Mouse (Mus musculus): ENCODE results near the gene Strn4. TPM values are rescaled to one million over a fixed set of nuclear protein-coding genes. Genes with fewer than 3 reads are reported as not detected.

Strn4 gene
- polyA plus RNA-seq, 1 experiment from 2014 or later, result 73.9 TPM

DNA sequence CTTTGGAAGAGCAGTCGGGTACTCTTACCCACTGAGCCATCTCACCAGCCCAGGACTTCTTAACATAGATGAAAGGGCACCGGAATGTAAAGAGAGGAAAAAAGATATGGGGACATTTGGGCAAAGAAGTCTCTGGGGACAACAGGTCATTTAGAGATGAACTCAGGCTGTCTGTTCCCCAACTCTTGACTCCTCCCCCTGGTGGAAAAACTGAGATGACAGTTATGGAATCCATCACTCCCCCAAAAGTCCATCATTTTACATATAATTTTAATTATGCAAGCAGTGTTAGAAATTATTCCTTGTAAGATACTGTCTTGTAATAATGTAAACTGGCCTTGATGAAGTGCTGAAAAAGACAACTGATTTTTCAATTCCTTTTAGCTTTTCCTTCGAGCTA is 62.0 kb downstream of the Strn4 start:
- Histone ChIP-seq H3K4me3 (no peak overlapping the region), H3K27ac (no peak overlapping the region), H3K4me2 (0 out of 2 replicates have a peak overlapping the region, but pooled peaks have one; percentile 82), H3K9ac (no peak overlapping the region), H3K27me3 (no peaks in the 10 kb centered on the region), H3K4me1 (replicated peaks) (peaks cover 54% of the 10 kb centered on the region), H3K9me3 (replicated peaks) (no peaks in the 10 kb centered on the region), H3K36me3 (peaks cover 4% of the 10 kb centered on the region; the same call in 1 of the 2 replicates)
- WGBS, result 69% methylated on average over 3 of the region's 3 CpGs
- ATAC-seq (replicated peaks; ENCODE audit: insufficient number of reproducible peaks, insufficient read depth, low FRiP score, low read depth), result no peak

DNA sequence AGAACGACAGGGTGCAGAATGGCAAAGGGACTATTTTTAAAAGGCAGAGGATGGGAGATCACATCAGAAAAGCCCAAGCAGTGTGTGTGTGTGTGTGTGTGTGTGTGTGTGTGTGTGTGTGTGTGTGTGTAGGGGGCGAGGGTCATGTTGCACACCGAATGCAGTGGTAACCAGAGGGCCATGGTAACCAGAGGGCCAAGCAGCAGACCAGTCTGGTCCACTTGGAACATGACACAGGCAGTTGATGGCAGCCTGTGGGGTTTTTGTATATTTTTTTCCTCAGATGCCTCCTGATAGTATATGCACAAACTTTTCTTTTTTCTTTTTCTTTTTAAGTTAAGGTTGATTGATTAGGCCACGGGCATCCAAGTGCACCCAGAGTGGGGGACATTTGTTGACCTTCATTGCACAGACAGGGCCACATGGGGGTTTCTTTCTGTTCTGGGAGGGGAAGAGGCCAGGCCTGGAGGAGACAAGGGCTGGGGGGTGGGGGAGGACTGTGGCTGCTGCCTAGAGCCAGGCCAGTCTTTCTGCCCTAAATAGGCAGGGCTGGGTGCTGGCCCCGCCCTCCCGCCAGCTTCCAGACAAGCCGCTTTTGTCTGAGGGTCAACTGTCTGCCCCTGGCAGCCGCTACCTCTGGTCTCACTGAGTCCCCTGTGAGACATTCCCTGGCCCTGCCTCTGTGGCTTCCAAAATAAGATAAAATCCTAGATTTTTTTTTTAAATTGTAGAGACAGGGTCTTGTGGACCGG is 64.3 kb downstream of the Strn4 start:
- no peaks in the 10 kb centered on the region for H3K9me3 ChIP-seq (replicated peaks)
- peaks cover 57% of the 10 kb centered on the region for H3K4me1 ChIP-seq (replicated peaks)
- no peak overlapping the region for H3K4me3 ChIP-seq
- H3K36me3 ChIP-seq, result peaks cover 18% of the 10 kb centered on the region
- peaks cover under 1% of the 10 kb centered on the region; the same call in 1 of the 2 replicates for H3K27me3 ChIP-seq
- 28% methylated on average over 9 of the region's 9 CpGs for WGBS
- ATAC-seq (replicated peaks; ENCODE audit: insufficient number of reproducible peaks, insufficient read depth, low FRiP score, low read depth), result peak; percentile 70
- H3K9ac ChIP-seq, result peak overlapping the region; percentile 42
- peak overlapping the region; percentile 26 for H3K4me2 ChIP-seq
- peak overlapping the region; percentile 92 for H3K27ac ChIP-seq

DNA sequence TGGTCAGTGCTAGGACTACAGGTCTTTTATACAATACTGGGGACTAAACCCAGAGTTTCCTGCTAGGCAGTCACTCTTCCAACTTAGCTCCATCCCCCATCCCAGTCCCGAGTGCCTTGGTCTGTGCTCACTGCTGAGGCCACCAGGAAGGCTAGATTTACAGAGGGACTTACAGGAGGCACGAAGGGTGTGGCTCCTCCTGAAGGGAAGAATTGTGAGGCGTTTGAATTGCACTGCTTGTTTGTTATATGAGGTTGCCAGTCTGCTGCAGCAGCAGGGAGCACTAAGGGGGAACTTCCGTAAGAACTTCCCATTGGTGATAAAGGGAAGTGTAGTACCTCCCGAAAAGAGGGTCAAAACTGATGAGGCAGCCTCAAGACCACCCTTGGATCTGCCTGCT is 64.9 kb downstream of the Strn4 start:
- 28% methylated on average over 5 of the region's 5 CpGs for WGBS
- Histone ChIP-seq H3K36me3 (peaks cover 24% of the 10 kb centered on the region), H3K27ac (peak overlapping the region; percentile 92)

DNA sequence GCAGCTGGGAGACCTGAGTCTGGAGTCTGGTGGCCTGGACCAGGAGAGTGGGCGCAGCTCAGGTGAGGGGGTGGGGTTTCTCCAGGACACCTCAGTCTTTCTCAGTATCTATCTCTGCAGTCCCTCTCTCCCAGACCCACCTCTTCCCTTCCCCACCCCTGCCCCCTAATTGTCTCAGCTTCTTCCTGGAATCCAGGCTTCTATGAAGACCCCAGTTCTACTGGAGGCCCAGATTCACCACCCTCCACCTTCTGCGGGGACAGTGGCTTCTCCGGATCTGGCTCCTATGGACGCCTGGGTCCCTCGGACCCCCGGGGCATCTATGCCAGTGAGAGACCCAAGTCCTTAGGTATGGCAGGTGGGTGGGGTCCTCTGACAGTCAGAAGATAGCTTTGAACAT is 67.5 kb downstream of the Strn4 start:
- no peak overlapping the region for H3K4me2 ChIP-seq
- no peak overlapping the region for H3K4me3 ChIP-seq
- no peak for ATAC-seq (replicated peaks; ENCODE audit: insufficient number of reproducible peaks, insufficient read depth, low FRiP score, low read depth)
- H3K9me3 ChIP-seq (replicated peaks), result peaks cover 7% of the 10 kb centered on the region; the same call in 1 of the 2 replicates
- peak overlapping the region; percentile 68 for H3K27ac ChIP-seq
- peaks cover 35% of the 10 kb centered on the region for H3K4me1 ChIP-seq (replicated peaks)
- H3K36me3 ChIP-seq, result peaks cover 41% of the 10 kb centered on the region
- peaks cover 16% of the 10 kb centered on the region for H3K27me3 ChIP-seq
- no peak overlapping the region for H3K9ac ChIP-seq
- WGBS, result 83% methylated on average over 6 of the region's 6 CpGs

More for the DNA sequence above, 64.9 kb downstream of the Strn4 start:
- Histone ChIP-seq H3K4me3 (no peak overlapping the region), H3K4me2 (peak overlapping the region; percentile 26), H3K27me3 (peaks cover 7% of the 10 kb centered on the region), H3K4me1 (replicated peaks) (peaks cover 55% of the 10 kb centered on the region), H3K9ac (peak overlapping the region; percentile 42), H3K9me3 (replicated peaks) (peaks cover 3% of the 10 kb centered on the region; the same call in 1 of the 2 replicates)
- no peak for ATAC-seq (replicated peaks; ENCODE audit: insufficient number of reproducible peaks, insufficient read depth, low FRiP score, low read depth)

DNA sequence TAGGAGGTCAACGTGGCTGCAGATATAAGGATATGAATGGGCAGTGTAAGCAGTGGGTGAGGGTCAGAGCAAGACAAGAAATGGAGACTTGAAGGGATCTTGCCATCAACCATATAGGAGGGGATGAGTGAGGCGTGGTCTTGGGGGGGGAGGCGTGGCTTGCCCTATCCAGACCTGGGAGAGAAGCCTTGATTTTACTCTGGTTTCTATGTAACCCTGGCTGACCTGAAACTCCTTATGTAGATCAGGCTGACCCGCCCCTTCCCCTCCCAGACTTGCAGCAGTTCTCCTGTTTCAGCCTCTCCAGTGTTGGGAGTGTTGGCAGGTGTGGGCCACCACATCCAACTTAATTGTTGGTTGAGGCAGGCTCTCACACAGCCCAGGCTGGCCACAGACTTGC is 68.6 kb downstream of the Strn4 start:
- WGBS, result 81% methylated on average over 4 of the region's 4 CpGs
- peaks cover 33% of the 10 kb centered on the region for H3K4me1 ChIP-seq (replicated peaks)
- no peak overlapping the region for H3K4me2 ChIP-seq
- peaks cover 16% of the 10 kb centered on the region for H3K27me3 ChIP-seq
- H3K4me3 ChIP-seq, result no peak overlapping the region
- H3K9me3 ChIP-seq (replicated peaks), result peaks cover 7% of the 10 kb centered on the region; the same call in 1 of the 2 replicates
- no peak overlapping the region for H3K27ac ChIP-seq
- no peak for ATAC-seq (replicated peaks; ENCODE audit: insufficient number of reproducible peaks, insufficient read depth, low FRiP score, low read depth)
- peaks cover 37% of the 10 kb centered on the region for H3K36me3 ChIP-seq
- H3K9ac ChIP-seq, result no peak overlapping the region

DNA sequence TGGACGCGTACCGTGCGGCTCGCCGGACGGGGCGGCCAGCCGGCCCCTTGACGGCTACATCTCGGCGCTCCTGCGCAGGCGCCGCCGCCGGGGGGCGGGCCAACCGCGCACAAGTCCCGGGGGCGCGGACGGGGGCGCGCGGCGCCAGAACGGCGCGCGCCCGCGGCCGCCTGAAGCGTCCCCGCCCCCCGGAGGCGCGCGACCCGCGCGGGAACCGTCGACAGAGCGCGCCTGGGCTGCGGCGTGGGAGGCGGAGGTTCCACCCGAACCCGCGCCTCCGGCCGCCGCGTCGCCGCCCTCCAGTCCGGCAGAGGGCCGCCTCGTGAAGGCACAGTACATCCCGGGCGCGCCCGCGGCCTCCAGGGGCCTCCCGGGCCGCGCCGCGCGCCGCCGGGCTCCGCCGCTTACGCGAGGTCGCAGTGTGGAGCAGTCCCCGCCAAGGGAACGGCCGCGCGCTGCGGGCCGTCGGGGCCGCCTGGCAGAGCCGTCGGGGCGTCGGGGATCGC is 69.6 kb downstream of the Strn4 start:
- Histone ChIP-seq H3K4me1 (replicated peaks) (peaks cover 28% of the 10 kb centered on the region), H3K9ac (no peak overlapping the region)
- WGBS, result 24% methylated on average over 86 of the region's 95 CpGs

DNA sequence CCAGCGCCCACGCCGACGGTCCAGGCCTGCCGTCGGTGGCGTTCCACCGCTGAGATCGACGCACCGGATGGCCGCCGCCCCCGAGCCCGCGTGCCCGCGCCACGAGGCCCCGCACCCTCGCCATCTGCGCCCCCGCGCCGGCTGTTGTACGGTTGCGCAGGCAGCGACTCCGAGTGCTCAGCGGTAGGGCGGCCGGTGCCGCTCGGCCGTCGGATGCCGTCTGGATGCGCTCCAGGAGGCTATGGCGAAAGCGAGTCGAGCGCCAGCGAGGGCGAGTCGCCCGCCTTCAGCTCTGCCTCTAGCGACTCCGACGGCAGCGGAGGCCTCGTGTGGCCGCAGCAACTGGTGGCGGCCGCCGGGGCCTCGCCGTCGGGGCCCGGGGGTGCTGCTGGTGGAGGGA is 70.2 kb downstream of the Strn4 start:
- peaks cover 28% of the 10 kb centered on the region for H3K4me1 ChIP-seq (replicated peaks)
- 59% methylated on average over 59 of the region's 59 CpGs for WGBS
- H3K4me3 ChIP-seq, result peak overlapping the region; percentile 31
- H3K4me2 ChIP-seq, result peak overlapping the region; percentile 39; the same call in 1 of the 2 replicates
- ATAC-seq (replicated peaks; ENCODE audit: insufficient number of reproducible peaks, insufficient read depth, low FRiP score, low read depth), result no peak
- H3K9ac ChIP-seq, result no peak overlapping the region
- H3K36me3 ChIP-seq, result peaks cover 37% of the 10 kb centered on the region
- peaks cover 16% of the 10 kb centered on the region for H3K27me3 ChIP-seq
- H3K27ac ChIP-seq, result no peak overlapping the region
- peaks cover 7% of the 10 kb centered on the region; the same call in 1 of the 2 replicates for H3K9me3 ChIP-seq (replicated peaks)

More for the DNA sequence above, 69.6 kb downstream of the Strn4 start:
- H3K27ac ChIP-seq, result no peak overlapping the region
- peaks cover 37% of the 10 kb centered on the region for H3K36me3 ChIP-seq
- peaks cover 16% of the 10 kb centered on the region for H3K27me3 ChIP-seq
- H3K4me2 ChIP-seq, result peak overlapping the region; percentile 39
- peak overlapping the region; percentile 31 for H3K4me3 ChIP-seq
- H3K9me3 ChIP-seq (replicated peaks), result peaks cover 7% of the 10 kb centered on the region; the same call in 1 of the 2 replicates
- no peak for ATAC-seq (replicated peaks; ENCODE audit: insufficient number of reproducible peaks, insufficient read depth, low FRiP score, low read depth)

Other genes with a start within 250 kb of the Strn4 start
- 12.6 and 15.6 TPM in 2 replicates for gene Arhgap35, start 200.9 kb upstream of the Strn4 start, polyA plus RNA-seq (2015; fragmentation: Nextera tagmentation; extraction: Ambion mirVana)
- gene Ceacam15, start 140.2 kb upstream of the Strn4 start, polyA plus RNA-seq (2015; fragmentation: Nextera tagmentation; extraction: Ambion mirVana), result 0.60 and 0.68 TPM in 2 replicates
- not detected in 2 replicates for gene Ceacam9, start 94.0 kb upstream of the Strn4 start, polyA plus RNA-seq (2015; fragmentation: Nextera tagmentation; extraction: Ambion mirVana)
- gene Ap2s1, start 77.5 kb upstream of the Strn4 start, polyA plus RNA-seq (2015; fragmentation: Nextera tagmentation; extraction: Ambion mirVana), result 194 and 219 TPM in 2 replicates
- gene Slc1a5, start 34.5 kb upstream of the Strn4 start, polyA plus RNA-seq (2015; fragmentation: Nextera tagmentation; extraction: Ambion mirVana), result 40.2 and 46.4 TPM in 2 replicates
- 30.8 and 32.7 TPM in 2 replicates for gene Fkrp, start 843 bp downstream of the Strn4 start, polyA plus RNA-seq (2015; fragmentation: Nextera tagmentation; extraction: Ambion mirVana)
- gene Prkd2, start 27.0 kb downstream of the Strn4 start, polyA plus RNA-seq (2015; fragmentation: Nextera tagmentation; extraction: Ambion mirVana), result 9.9 and 13.3 TPM in 2 replicates
- 5.8 and 7.0 TPM in 2 replicates for gene Dact3, start 59.4 kb downstream of the Strn4 start, polyA plus RNA-seq (2015; fragmentation: Nextera tagmentation; extraction: Ambion mirVana)
- 4.2 and 5.2 TPM in 2 replicates for gene Gng8, start 75.9 kb downstream of the Strn4 start, polyA plus RNA-seq (2015; fragmentation: Nextera tagmentation; extraction: Ambion mirVana)
- 0.86 and 1.2 TPM in 2 replicates for gene Ptgir, start 90.6 kb downstream of the Strn4 start, polyA plus RNA-seq (2015; fragmentation: Nextera tagmentation; extraction: Ambion mirVana)
- 96.4 and 98.4 TPM in 2 replicates for gene Calm3, start 108.2 kb downstream of the Strn4 start, polyA plus RNA-seq (2015; fragmentation: Nextera tagmentation; extraction: Ambion mirVana)
- gene Pnmal2, start 128.8 kb downstream of the Strn4 start, polyA plus RNA-seq (2015; fragmentation: Nextera tagmentation; extraction: Ambion mirVana), result 4.7 and 6.2 TPM in 2 replicates
- gene Pnmal1, start 143.8 kb downstream of the Strn4 start, polyA plus RNA-seq (2015; fragmentation: Nextera tagmentation; extraction: Ambion mirVana), result 0.05 and 0.24 TPM in 2 replicates
- gene Gm42372, start 167.2 kb downstream of the Strn4 start, polyA plus RNA-seq (2015; fragmentation: Nextera tagmentation; extraction: Ambion mirVana), result 0.05 and 0.23 TPM in 2 replicates
- gene Ccdc8, start 176.8 kb downstream of the Strn4 start, polyA plus RNA-seq (2015; fragmentation: Nextera tagmentation; extraction: Ambion mirVana), result 28.1 and 34.0 TPM in 2 replicates
- gene Ppp5c, start 212.0 kb downstream of the Strn4 start, polyA plus RNA-seq (2015; fragmentation: Nextera tagmentation; extraction: Ambion mirVana), result 82.5 and 99.2 TPM in 2 replicates
- gene Hif3a, start 246.5 kb downstream of the Strn4 start, polyA plus RNA-seq (2015; fragmentation: Nextera tagmentation; extraction: Ambion mirVana), result 36.4 and 44.0 TPM in 2 replicates

Data from heart, embryonic 15.5 days (tissue).